Mouse (Mus musculus) forebrain, embryonic 16.5 days (tissue): Measurements from ENCODE around the gene Zfp646. TPM values are rescaled to one million over a fixed set of nuclear protein-coding genes. Genes with fewer than 3 reads are reported as not detected.
A peak's percentile ranks its signal among the peaks of the same experiment; 100 is the strongest.

Source experiments
- ATAC-seq: fragments of 200-750 bp; cut with Nextera tagmentation; 2 replicates; pipeline ENCODE4 v1.8.0; 2017; ENCODE audit warnings: mild to moderate bottlenecking, moderate library complexity
- H3K27ac ChIP-seq: fragments of 300-500 bp; sonication (generic); 2 replicates; pipeline ENCODE4 v1.5.1; 2014; ENCODE audit warnings: low read length, control low read depth
- H3K27me3 ChIP-seq: fragments of 300-500 bp; sonication (generic); replicated peaks from 2 replicates; pipeline ENCODE4 v1.6.1; 2014; ENCODE audit warnings: low read length; ENCODE audit not compliant: control insufficient read depth, insufficient read depth
- H3K36me3 ChIP-seq: fragments of 300-500 bp; sonication (generic); 2 replicates; pipeline ENCODE4 v1.6.1; 2014; ENCODE audit not compliant: control insufficient read depth, insufficient read depth
- H3K4me1 ChIP-seq: fragments of 300-500 bp; sonication (generic); replicated peaks from 2 replicates; pipeline ENCODE4 v1.6.1; 2014; ENCODE audit warnings: low read length; ENCODE audit not compliant: control insufficient read depth, insufficient read depth
- H3K4me2 ChIP-seq: fragments of 300-500 bp; sonication (generic); 2 replicates; pipeline ENCODE4 v1.6.1; 2014; ENCODE audit warnings: mild to moderate bottlenecking, low read length, control low read depth
- H3K4me3 ChIP-seq: fragments of 300-500 bp; sonication (generic); replicated peaks from 2 replicates; pipeline ENCODE4 v1.5.1; 2014; ENCODE audit warnings: mild to moderate bottlenecking, low read length, control low read depth
- H3K9ac ChIP-seq: fragments of 300-500 bp; sonication (generic); replicated peaks from 2 replicates; pipeline ENCODE4 v1.6.1; 2014; ENCODE audit warnings: low read depth, low read length, control low read depth
- H3K9me3 ChIP-seq: fragments of 300-500 bp; sonication (generic); 2 replicates; pipeline ENCODE4 v1.6.1; 2016; ENCODE audit warnings: low read length; ENCODE audit not compliant: control insufficient read depth
- WGBS: fragments of 180-500 bp; shearing (Covaris S2); extraction: QIAGEN DNeasy Blood & Tissue Kit; methylation state at CpG from one replicate; pipeline ENCODE4 v1.1.7; 2014; 5-methylcytosine and 5-hydroxymethylcytosine counted together
- polyA plus RNA-seq: library from polyadenylated mRNA; unstranded; fragments of >200 nt; fragmentation: Nextera tagmentation; extraction: Ambion mirVana; gene quantifications from 2 replicates; pipeline ENCODE4 v1.2.1, GENCODE M21; 2015

Gene Zfp646
- polyA plus RNA-seq, 1 experiment from 2014 or later: 14.4 TPM

- Histone ChIP-seq H3K27ac (no peak overlapping the region), H3K4me3 (no peak overlapping the region), H3K9ac (no peak overlapping the region), H3K27me3 (no peaks in the 10 kb centered on the region), H3K4me2 (no peak overlapping the region), H3K4me1 (no peaks in the 10 kb centered on the region), H3K9me3 (no peaks in the 10 kb centered on the region), H3K36me3 (no peaks in the 10 kb centered on the region)
- ATAC-seq: no peak
- WGBS: 76% methylated on average over 5 of the region's 5 CpGs
These were observed 25.1 kb upstream of the Zfp646 start for GRCm38 (mm10) chr7:127850906-127851305.

DNA sequence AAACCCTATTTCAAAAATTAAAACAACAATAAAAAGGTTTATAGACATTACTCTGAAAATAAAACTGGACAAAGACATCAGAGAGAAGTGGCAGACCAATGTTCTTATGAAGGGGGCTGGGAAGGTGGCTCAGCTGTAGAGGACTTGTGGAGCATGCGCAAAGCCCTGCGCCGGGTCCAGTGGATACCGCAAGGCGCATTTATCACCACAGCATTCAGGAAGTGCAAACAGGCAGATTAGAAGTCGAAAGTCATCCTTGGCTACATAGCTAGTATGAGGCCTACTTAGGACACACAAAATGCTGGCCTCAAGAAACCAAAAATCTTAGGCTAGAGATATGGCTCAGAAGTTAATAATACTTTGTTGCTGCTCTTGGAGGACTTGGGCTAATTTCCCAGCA, 17.8 kb upstream of the Zfp646 start:
- Histone ChIP-seq H3K27ac (no peak overlapping the region), H3K9ac (no peak overlapping the region), H3K9me3 (no peaks in the 10 kb centered on the region), H3K4me2 (no peak overlapping the region), H3K4me1 (no peaks in the 10 kb centered on the region), H3K4me3 (no peak overlapping the region), H3K27me3 (no peaks in the 10 kb centered on the region), H3K36me3 (no peaks in the 10 kb centered on the region)
- WGBS: 93% methylated on average over 6 of the region's 6 CpGs
- no peak for ATAC-seq

GRCm38 (mm10) chr7:127866434-127866833, 9.6 kb upstream of the Zfp646 start:
- Histone ChIP-seq H3K27me3 (no peaks in the 10 kb centered on the region), H3K36me3 (peaks cover 29% of the 10 kb centered on the region), H3K9me3 (no peaks in the 10 kb centered on the region), H3K4me2 (no peak overlapping the region), H3K4me3 (no peak overlapping the region), H3K9ac (no peak overlapping the region), H3K4me1 (no peaks in the 10 kb centered on the region), H3K27ac (no peak overlapping the region)
- no peak for ATAC-seq
- WGBS: 95% methylated on average over 12 of the region's 12 CpGs

- Histone ChIP-seq H3K4me2 (no peak overlapping the region), H3K4me1 (no peaks in the 10 kb centered on the region), H3K9me3 (no peaks in the 10 kb centered on the region), H3K9ac (no peak overlapping the region), H3K27me3 (no peaks in the 10 kb centered on the region), H3K36me3 (peaks cover 29% of the 10 kb centered on the region), H3K4me3 (no peak overlapping the region), H3K27ac (no peak overlapping the region)
- no peak for ATAC-seq
- WGBS: 97% methylated on average over 18 of the region's 18 CpGs
These were observed 8.4 kb upstream of the Zfp646 start for GRCm38 (mm10) chr7:127867641-127868040.

- H3K9me3 ChIP-seq: no peaks in the 10 kb centered on the region
- ATAC-seq: no peak
- whole genome bisulfite sequencing: 61% methylated on average over 3 of the region's 3 CpGs
- no peak overlapping the region for H3K27ac ChIP-seq
- no peaks in the 10 kb centered on the region for H3K27me3 ChIP-seq
- H3K4me2 ChIP-seq: no peak overlapping the region
- H3K4me1 ChIP-seq: peaks cover 15% of the 10 kb centered on the region
- no peak overlapping the region for H3K9ac ChIP-seq
- H3K36me3 ChIP-seq: peaks cover 26% of the 10 kb centered on the region
- no peak overlapping the region for H3K4me3 ChIP-seq
These were observed 6.7 kb upstream of the Zfp646 start for GRCm38 (mm10) chr7:127869149-127869810.

- Histone ChIP-seq H3K9me3 (no peaks in the 10 kb centered on the region), H3K27ac (no peak overlapping the region), H3K27me3 (no peaks in the 10 kb centered on the region), H3K36me3 (peaks cover 26% of the 10 kb centered on the region), H3K4me3 (no peak overlapping the region), H3K9ac (no peak overlapping the region), H3K4me2 (no peak overlapping the region), H3K4me1 (peaks cover 19% of the 10 kb centered on the region)
- ATAC-seq: no peak
- 87% methylated on average over 5 of the region's 5 CpGs for WGBS
These were observed 5.7 kb upstream of the Zfp646 start for GRCm38 (mm10) chr7:127870136-127870821.

GRCm38 (mm10) chr7:127874812-127875626, 1.0 kb upstream of the Zfp646 start:
- peak overlapping the region; percentile 100 for H3K27ac ChIP-seq
- H3K36me3 ChIP-seq: peaks cover 13% of the 10 kb centered on the region
- peak; percentile 26 for ATAC-seq
- WGBS: 3% methylated on average over 20 of the region's 20 CpGs
- no peaks in the 10 kb centered on the region for H3K27me3 ChIP-seq
- peak overlapping the region; percentile 93 for H3K4me3 ChIP-seq
- peaks cover 27% of the 10 kb centered on the region for H3K4me1 ChIP-seq
- H3K4me2 ChIP-seq: peak overlapping the region; percentile 63
- H3K9me3 ChIP-seq: no peaks in the 10 kb centered on the region
- H3K9ac ChIP-seq: peak overlapping the region; percentile 100

DNA sequence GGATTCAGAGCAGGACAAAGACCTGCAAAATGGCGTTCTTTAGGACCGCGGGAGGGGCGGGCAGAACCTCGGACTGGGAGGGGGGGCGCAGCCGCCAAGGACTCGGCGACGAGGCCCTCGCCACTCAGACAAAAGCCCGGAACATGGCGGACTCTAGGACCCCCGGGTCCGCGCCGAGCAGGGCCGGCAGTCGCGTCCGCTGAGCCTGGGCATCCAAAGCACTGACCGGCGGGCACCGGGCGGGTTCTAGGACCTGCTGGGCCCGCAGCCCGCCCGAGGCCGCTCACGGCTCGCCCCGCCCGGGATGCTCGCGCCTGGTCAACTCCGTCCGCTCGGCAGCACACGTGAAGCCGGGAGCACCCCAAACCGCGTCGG, 407 bp upstream of the Zfp646 start:
- peaks cover 27% of the 10 kb centered on the region for H3K4me1 ChIP-seq
- ATAC-seq: peak; percentile 94
- H3K9ac ChIP-seq: peak overlapping the region; percentile 100
- H3K36me3 ChIP-seq: peaks cover 18% of the 10 kb centered on the region
- H3K4me3 ChIP-seq: peak overlapping the region; percentile 93
- peak overlapping the region; percentile 63 for H3K4me2 ChIP-seq
- H3K9me3 ChIP-seq: no peaks in the 10 kb centered on the region
- H3K27ac ChIP-seq: peak overlapping the region; percentile 100
- no peaks in the 10 kb centered on the region for H3K27me3 ChIP-seq
- under 1% methylated on average over 43 of the region's 43 CpGs for WGBS
